Mouse (Mus musculus): ENCODE measurements around the gene Tmem260.

The Tmem260 gene

DNA sequence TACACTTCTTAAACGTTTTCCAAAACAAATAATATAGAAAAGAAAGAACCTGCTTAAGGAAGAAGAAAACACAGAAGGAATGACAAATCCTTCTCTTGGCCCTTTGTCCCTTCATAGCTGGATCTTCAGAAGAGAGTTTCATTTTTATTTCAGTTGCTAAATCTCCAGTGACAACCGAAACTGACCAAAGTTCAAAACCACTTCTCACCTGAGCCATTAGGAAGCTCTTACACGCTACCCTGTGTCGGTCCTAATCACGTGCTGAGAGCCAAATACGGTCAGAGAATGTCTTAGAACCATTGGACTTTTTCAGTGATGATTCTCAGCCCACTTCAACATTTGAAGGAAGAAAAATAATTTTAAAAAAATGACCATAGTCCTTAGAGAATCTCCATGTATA, 36.8 kb downstream of the Tmem260 start:
- DNase-seq, result no peak

DNA sequence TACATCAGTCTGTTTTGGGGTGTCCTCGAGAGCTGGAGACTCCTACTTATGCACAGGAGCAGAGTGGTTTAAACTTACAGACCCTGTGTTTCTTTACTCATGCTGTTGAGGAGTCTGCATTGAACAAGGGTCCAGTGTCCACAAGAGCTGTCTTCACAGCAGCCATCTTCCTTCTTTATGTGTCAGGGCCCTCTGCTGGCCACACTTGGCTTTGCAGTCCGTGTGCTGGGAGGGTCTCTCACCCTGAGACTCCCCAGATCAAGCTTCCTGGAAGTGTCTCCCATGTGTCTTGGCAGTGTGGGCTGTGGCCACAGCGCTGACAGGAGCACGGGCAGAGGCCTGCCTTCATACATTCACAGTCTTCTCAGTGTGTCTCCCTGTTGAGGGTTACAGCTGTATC, 48.0 kb downstream of the Tmem260 start:
- peak; percentile 40 to 47 for DNase-seq

DNA sequence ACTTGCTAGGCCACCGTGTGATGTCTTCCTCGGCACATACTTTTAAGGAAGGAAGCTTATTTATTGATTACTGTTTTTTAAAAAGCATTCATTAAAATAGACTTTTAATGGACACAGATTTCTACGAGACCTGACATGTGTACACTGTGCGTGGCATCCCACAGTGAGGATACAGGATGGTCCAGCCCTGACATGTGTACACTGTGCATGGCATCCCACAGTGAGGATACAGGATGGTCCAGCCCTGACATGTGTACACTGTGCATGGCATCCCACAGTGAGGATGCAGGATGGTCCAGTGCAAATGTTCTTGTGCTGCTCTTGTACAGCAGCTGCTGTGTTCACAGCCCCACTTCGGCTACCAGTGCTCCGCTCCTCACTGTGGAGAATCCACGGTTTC, 56.6 kb downstream of the Tmem260 start:
- no peak for DNase-seq

DNA sequence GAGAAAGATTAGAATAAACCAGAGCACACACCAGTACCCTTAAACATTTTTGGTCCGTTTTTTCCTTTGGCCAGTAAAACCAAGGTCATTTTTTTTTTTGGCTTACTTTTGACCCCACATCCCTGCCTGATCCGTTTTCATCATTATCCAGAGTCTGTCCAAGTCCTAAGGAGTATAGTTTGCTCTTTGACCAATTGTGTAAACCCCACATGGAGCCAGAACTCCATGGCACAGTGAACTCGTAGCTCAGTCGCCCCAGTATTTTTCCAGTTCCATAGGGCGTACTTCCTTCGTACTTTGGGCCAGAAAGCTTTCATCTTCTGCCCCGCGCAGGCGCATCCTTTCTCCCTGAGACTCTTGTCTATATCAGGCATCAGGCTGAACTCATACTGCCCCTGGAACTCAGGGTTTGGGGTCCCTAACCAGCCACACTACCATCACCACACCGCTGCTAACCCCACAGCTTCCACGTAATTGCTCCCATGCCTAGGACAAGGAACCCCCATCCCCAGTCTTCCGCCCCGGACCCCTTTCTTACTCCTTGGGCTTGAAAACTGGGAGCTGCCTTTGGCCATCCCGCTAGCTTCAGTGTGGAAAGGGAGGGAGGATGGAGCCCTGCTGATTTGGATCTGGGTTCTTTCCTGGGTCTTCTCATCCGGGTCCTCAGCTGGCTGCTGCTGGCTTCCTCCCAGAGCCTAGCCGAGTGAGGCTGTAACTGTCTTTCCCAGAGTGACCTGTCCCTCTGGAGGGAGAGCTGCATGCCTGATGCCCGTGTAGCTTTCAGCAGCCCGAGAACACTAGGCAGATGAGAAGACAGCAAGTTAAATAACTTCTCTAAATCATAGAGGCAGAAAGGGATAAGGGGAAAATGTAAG, 58.0 kb downstream of the Tmem260 start:
- DNase-seq, result no peak

DNA sequence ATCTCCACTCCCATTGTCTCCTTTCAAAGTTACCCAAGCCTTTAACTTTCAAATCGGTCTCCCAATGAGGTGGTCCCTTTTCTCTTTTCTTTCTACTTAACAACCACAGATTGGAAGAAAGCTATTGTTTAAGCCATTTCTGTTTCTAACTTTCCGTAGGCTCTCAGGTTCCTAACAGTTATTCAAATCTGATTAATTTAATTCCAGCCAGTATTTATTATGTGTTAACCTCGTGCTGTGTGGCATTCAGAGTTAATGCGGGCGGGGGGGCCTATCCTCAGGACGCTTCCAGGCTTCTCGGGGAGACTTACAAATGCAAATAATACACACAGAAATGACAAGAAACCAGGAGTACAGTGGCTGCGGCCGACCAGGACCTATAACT, 58.6 kb downstream of the Tmem260 start:
- no peak for DNase-seq

DNA sequence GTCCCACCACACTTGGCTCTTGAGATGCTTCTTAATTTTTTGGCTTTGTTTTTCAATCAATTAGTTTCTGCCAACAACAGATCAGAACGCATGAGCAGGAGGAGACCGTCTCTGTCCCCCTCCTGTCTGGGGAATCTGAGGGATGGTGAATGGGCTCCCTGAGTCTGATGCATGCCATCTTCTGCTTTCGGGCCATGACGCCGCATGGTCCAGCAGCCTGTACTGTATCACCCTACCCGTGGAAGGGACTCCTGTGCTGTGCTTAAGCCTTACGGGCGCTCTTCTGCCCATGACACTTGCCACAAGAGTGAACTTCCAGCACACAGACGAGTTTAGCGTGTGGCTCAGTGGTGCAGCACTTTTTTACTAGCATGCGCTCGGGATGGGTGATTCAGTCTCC, 59.7 kb downstream of the Tmem260 start:
- no peak for DNase-seq

DNA sequence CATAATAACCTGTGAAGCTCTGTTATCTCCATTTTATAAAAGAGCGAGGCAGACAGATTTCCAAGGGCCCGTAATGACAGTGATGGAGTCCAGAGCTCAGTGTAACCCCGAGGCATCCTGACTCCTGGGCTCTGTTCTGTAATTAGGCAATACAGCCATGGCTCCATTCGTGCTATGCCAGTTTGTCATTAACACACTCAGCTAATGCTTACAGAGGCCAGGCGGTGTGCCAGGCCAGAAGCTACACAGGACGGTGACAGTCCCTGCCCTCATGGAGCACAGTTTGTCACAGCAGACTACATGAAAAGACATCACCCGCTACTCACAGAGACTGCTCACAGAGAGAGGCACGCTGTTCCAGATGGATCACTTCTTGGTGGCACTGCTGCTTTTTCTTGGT, 61.5 kb downstream of the Tmem260 start:
- DNase-seq, result peak; percentile 27 to 56

DNA sequence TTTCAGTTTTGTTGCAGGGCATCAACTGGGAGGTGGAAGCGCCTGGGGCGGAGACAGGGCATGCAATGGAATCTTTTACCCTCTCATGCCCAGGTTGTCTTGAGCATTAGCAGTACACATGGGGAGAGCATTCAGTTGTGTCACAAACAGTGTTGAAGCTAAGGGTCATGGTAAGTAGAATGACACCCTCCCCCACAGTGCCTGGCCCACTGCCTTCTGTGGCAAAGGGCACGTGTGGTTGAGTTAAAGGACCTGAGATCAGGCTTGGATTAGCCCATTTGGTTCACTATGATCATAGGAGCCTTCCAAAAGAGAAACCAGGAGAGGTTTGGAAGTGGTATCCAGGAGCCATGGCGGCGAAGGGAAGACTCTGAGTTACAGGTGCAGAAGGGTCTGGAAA, 63.2 kb downstream of the Tmem260 start:
- no peak for DNase-seq

DNA sequence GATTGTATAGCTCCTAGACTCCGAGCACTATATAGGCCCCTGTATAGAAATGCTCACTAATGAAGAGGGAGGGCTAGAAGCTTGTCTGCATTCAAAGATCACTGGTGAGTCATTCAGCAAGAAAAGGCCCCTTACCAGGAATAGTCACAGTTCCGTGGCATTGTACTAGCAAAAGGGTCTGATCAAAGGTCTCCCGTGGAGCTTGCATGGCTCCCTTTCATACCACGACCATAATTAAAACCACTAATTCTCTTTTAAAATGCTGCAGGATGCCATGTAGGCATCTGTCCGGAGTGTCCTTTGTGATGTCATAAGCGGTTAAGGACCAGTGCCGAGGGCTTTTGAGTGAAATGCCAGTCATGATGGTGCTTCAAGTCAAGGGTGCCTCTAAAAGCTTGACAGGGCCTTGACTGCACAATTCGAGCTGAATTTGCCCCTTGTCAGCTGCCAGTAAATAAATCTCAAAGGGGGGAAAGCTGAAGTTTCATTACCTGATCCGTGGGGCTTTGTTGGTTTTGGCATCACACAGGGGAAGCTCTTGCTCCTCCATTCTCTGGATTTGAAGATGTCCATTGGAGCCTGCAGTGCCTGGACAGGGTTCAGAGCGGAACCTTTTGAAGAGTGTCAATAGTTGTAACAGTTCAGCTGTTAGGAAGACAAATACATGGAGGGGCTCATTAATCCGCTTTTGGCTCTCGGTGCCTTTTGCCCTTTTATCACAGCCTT, 67.3 kb downstream of the Tmem260 start:
- DNase-seq, result no peak

DNA sequence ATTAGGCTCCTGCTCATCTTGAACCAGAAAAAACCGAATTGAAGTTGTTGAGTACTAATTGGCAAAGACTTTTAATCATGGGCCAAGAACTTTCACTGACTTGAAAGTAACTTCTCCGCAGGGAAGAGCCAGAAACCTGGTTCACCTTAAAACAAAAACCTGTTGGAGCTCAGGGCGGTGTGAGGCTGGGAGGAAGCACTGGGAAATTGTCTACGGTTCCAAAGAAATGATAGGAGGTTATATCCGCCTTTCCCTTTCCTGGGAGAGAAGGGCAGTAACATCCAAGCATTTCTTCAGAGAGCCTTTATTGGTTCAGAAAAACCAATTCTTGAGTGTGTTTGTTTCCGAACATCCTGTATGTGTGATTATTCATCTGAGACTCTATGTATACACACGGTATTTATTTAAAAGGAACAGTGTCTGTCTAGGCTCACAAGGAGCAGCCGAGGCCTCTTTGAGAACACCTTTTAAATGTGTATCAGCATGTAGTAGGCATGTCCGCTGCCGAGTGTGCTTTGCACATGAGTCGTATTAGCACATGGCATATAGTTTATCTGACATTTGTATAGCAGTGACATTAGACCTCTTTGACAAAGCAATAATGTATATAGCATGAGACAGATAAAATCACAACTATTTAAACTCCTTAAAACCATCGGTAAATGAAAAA, 68.0 kb downstream of the Tmem260 start:
- no peak for DNase-seq

DNA sequence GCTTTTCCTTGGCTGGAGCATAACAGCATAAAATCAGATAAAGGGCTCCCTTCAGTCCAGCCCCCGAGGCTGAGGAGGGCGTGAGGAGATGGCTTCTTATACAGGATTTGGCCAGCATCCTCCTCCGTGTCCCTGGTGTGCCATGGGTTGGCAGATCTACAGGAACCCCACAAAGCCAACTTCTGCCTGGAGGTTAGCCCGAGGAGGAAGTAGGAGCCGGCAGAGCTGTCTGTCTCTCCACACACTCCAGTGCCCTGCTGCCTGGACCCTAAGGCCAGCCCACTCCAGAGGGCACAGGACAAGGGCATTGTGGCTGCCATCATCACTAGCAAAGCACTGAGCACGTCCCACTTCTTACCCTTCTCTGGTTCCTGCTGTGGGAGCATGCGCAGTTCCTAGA, 68.7 kb downstream of the Tmem260 start:
- no peak for DNase-seq

DNA sequence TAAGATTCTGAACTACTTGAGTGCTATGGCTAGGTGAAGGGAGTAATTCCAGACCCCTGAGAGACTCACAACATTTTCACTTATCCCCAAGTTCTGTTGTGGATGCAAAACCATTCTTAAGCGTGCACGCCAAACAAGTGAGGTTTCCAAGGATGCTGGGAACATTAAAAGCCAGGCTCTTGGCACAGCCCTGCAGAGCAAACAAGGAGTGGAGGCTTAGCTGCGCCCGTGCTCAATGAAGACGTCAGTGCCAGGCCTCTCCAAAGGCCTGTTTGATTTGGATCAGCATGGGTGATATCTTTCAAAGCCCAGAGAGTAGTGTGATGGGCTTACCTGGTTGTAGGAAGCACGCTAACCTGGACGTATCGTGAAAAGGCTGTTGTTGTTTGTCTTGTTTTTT, 69.6 kb downstream of the Tmem260 start:
- no peak for DNase-seq

DNA sequence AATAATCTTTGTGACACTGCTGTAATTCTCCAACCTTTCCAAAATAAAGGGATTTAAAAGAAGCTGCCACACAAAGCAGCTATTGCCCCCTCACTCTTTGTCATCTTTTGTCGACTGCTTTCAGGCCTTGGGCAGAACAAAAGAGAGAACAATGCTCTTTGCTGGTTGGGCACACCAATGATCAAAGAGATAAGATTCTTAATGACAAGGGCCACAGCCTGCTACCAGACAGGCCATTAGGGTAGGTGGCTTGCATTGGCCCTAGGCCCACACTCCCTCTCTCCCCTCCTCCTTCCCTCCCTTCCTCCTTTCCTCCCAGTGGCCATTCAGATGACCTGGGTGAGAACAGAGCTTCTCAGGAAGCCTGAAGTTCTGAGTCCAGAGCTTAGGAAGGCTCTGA, 77.4 kb downstream of the Tmem260 start:
- no peak for DNase-seq

DNA sequence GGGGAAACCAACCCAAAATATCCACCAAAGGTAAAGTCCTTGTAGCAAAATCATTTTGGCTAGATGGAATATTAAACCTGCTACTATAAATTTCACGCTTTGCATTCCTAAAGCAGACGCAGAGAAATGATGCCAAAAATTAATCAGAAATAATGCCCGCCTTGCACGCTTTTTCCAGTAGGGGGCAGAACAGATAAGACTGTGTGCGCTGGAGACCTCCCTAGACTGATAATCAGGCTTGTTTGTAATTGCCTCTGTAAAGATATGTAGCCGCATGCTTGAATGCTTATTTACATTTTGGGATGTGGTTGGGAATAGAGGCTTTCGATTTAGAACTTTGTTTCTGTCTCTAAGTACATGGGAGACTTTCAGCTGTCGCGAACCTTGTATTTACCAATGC, 78.2 kb downstream of the Tmem260 start:
- DNase-seq, result peak in 1 of 2 experiments; percentile 31

DNA sequence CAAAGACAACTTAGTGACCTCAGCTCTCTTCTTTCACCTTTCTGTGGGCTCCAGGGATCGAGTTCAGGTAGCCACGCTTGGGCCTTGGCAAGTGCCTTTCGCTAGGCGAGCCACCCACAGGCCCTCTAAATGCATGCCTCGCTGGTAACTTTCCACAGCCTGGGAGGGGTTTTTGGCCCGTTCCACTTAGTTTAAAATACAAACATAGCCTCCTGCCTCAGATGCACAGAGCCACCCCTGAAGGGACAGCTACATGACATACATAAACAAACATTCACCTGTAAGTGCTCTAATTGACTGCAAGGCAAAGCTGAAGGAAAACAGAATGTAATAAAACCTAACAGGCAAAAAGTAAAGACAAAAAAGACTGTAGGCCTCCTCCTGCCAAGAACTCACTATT, 79.1 kb downstream of the Tmem260 start:
- DNase-seq, result no peak

DNA sequence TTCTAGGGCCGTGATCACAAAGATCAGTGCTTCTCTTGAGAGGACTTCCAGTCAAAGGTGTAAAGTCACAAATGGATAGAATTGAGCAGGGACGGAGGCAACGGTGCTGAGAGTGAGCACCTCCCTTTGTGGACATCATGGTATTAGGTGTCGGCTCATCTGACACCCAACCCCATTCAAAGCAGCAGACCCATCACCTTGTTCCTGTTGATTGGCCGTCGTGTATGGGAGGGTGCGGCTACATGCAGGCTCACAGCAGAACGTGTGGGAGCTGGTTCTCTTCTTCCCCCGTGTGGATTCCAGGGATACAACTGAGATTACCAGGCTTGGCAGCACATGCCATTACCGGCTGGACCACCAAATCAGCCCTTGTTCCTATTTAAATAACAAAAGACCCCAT, 84.7 kb downstream of the Tmem260 start:
- DNase-seq, result no peak

DNA sequence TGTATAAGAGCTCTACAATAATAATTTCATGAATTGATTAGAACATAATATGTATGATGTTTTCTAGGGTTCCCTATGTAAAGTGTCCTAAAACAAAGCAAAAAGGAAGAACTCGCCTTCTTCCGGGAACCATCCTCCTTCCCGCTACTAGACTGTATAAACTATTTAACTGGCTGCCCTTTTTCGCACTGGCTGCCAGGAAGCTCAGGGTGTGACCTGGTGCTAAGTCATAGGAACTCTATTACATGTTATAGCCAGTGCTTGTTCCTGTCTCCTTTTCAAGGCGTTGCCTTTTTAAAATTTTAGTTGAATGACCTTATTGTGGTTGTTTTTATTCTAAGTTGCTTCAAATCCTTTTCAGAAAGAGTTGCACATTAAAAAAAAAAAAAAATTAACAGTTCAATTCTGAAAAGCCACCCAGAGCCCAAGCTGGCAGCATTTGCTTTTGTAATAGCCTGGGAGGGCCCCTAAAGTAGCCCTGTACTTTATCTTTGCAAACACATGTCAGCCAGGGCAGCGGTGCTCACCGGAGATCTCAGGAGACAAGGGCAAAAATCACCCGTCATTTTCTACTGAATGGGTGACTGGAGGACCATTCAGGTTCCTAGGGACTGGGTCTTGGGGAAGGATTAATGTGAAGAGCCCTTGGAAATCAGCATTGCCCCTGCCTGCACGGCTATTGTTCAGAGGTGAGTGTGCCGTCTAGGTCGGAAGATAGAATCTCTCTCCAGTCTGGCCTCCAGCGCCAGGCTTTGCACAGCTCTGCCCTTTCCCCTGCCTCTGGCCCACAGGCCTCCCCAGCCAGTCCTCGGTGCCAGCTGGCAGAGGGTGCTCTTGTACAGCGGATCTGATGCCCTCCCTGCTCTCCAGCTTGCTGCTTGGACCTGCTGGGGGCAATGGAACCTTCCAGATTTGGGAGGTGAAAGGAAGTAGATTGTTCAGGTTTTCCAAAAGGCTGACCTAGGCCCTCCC, 92.2 kb downstream of the Tmem260 start:
- peak in 1 of 2 experiments; percentile 36 for DNase-seq

DNA sequence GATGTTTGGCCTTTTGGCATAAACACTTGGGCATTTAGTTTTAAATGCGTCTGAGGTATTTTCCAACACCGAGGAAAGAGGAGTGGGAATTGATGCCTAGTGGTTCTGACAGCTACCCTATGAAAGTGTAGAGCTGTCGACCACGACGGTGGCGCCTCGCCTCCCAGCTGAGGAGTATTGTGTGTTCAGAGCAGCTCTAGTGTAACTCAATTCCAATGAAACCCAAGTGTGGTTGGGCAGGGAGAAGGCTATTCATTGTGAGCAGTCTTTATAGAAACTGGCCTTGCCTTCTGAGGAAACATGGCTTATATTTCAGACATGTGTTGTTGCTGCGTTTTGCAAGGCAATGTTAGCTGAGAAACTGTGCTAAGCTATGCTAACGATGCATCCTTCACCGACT, 99.2 kb downstream of the Tmem260 start:
- no peak for DNase-seq

DNA sequence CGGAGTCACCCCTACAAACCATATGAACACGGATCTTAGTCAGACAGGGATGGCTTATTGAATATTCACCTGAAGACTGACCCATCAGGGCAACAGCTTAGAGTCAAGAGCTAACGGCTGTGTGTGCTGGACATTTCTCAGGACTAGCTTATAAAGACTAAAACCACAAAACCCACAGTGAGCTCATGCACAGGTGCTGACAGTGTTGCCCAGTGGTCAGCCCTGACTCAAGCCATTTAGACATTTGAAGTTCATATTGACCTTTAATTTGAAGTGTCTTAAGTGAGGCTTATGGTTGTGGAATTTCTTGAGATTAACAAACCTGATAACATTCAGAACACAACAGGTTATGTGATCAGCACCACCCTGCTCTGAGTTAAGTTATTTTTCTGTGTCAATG, 100.1 kb downstream of the Tmem260 start:
- no peak for DNase-seq

DNA sequence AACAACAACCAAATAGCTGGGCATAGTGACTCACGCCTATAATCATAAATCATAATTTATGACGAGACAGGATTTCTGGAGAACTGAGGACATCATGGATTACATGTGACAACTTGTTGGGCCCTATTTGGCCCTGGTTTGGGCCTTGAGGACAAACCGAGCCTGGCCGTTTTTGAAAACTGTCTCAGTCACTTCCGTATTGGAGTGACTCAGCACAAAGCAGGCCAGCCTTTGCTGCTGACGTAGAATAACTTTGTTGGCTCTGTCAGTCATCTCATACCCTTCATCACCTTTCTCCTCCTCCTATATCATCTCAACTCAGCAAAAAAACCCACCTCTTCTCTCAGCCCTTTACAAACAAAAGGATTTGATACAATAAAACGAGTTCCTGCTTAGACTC, 103.8 kb downstream of the Tmem260 start:
- no peak for DNase-seq

DNA sequence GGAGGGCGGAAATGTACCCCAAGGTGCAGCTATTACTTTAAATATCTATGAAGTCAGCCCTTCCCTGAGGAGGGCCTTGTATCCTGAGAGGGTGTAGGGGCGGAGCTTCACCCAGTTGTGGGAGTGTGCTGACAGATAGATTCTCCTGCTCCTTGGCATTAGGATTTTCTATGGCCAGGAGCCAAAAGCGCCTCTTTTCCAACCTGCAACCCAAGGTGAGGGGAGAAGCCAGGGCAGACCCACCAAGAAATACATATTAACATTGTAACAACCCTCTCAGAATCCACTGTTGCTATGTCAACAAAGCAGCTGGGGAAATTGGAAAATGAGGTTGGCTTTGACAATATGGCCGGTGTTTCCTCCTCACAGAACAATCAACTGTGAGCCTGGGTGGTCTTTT, 107.3 kb downstream of the Tmem260 start:
- no peak for DNase-seq

DNA sequence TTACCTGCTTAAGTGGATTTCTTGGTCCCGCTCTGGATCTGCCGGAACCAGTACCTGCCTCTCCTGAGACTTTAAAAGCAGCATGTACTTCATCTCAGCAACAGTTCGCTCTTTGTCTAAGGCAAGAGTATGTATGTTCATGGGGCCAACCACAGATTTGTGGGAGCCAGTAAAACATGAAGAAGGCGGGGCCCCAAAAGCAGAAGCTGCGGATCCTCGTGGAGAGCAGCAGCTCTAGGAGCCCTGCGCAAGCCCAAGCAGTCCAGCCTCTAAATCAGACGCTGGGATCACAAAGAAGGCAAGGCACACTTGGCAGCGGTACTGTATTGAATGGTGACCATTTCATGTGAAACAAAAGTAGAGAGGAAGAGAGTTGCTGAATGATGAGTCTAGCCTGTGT, 107.8 kb downstream of the Tmem260 start:
- no peak for DNase-seq

DNA sequence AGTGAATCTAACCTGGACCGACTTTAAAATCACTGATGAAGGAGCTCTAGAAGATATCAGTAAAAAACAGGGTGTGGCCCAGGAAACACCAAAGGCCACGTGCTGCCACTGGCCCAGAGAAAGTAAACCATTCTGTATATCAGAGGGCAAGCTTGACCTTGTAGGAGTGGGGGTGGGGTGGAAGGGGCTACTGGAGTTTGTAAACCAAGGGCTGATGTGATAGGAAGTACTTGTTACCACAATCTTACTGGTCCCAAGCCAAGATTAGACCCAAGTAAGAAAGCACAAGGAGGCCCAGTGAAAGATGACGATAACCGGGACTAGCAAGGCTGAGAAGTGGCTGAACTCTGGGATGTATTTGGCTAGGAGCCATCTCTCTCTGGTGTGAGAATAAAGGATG, 113.1 kb downstream of the Tmem260 start:
- no peak for DNase-seq

Measured in kidney, postnatal 25 days (tissue).